In the genomic region with DNA sequence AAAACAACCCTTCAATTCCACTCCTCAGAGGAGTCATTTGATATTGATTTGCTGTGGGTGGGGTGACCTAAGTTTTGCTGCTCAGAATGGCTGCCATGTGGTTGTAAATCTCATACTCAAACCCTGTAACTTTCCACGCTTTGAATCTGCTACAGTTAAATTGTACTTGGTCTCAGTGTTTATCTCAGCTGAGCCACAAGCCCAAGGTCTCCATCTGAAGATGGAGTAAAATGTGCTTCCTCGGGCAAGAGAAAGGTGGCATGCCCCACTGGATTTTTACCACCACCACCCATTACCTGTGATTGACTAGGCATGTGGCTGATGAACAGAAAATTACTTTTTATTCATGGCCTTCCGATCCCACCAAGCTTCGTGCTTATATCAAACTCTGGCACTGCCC, we compare ENCODE assay signal across 16 mouse cellular contexts.
"Had no signal": no experiment of that assay in that cellular context is flagged by ENCODE, and none has a peak within 500 bp of the region (broad histone marks: within the 10 kb centered on the region; RNA-seq: fewer than 3 reads in every experiment).

No protein-coding gene starts in this region.

- DNase-seq: cerebellum, adult 8-10 months; cerebellum, adult 9-10 months; cerebellum, adult 9-11 months; cerebellum, postnatal 10 days; cerebellum, postnatal 14 days; cerebellum, postnatal 25 days; cerebellum, postnatal 36 days; embryo, embryonic 11 days; forebrain, postnatal 0 days; gastrocnemius, adult 2 months; gastrocnemius, postnatal 10 days; gastrocnemius, postnatal 14 days; gastrocnemius, postnatal 25 days; gastrocnemius, postnatal 36 days; heart, adult 18-20 months; heart, adult 2 months had no signal
